Mouse (Mus musculus) lung, postnatal 4 days (tissue): ENCODE measurements around the gene Pxt1.
"Not testable (repeated sequence)": the region's sequence is repeated elsewhere in the genome, so short reads cannot be mapped to it uniquely, and the experiment has no call there.

Experiments used
- DNase-seq, 2 experiments: peaks; one replicate each; pipeline ENCODE4 v3.0.0; 2021

Gene Pxt1

GRCm38 (mm10) chr17:28943740-28944139 lies at the start of gene Pxt1:
Gene Pxt1, minus strand, starts transcription at chr17:28943840.
- DNase-seq, result no peak

DNA sequence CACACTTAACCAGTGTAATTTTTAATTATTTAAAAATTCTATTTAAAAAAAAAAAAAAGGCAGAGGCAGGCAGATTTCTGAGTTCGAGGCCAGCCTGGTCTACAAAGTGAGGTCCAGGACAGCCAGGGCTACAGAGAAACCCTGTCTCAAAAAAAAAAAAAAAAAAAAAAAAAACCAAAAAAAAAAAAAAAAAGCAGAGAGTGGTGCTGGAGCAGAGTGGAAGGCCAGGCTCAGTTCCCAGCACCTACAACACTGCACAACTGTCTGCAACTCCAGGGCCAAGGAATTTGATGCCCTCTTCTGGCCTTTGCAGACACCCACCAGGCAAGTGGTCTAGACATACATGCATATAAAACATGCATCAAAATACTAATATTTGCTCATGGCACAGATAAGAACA lies 49.4 kb upstream of the Pxt1 start:
- DNase-seq, result not testable (repeated sequence)

GRCm38 (mm10) chr17:28992105-28992504 lies 48.5 kb upstream of the Pxt1 start:
- DNase-seq, result peak; percentile 41 to 53

DNA sequence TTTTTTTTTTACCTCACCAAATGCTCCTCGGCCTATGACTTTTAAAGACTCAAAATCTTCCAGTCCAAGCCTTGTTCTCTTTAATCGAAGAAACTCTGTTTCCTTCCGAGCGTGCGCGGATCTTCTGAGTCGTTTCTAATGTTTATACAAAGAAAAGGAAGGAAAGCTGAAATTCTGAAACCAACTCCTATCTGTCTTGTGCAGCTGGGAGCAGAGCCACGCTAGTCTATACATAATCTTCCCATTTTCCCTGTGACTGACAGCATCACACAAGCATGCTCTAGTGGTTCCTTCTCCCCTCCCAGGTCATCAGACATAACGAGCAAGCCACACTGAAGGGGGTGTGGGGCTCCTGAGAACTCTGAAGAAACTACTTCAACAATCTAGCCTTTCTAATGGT lies 47.6 kb upstream of the Pxt1 start:
- DNase-seq, result no peak

DNA sequence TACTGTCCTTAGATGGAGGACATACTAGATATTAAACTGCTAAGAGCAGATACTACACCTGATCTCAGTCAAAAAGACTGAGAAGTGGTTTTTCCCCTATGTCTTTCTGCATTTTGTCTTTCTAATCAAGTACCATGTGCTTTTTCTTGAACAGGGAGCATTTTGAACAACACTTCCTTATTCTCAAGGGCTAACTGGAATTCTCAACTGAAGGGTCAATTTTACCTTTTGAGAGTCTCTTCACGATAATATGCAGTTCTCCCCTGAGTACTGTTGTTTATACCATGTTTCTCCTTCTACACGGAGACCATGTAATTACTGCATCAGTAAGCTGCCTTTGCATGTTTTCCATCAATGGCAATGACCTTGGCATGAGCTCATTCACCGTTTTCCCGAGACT lies 46.4 kb upstream of the Pxt1 start:
- DNase-seq, result no peak

DNA sequence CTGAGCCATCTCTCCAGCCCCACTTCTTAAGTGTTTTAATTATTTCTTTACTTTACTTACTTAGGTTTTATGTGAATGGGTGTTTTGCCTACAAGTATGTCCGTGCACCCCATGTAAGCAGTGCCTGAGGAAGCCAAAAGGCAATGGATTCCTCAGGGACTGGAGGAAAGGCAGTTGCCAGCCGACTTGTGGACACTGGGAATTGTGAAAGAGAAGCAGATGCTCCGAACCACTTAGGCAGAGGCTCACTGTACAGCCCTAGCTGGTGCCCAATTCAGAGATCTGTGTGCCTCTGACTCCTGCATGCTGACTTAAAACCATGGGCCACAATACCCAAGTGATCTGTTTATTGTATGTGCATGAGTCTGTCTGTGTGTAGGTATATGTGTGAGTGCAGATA lies 45.4 kb upstream of the Pxt1 start:
- no peak for DNase-seq

GRCm38 (mm10) chr17:28988291-28988690 lies 44.7 kb upstream of the Pxt1 start:
- no peak for DNase-seq

- DNase-seq, result peak; percentile 41 to 59
Observed at GRCm38 (mm10) chr17:28987713-28988112, 44.1 kb upstream of the Pxt1 start.

DNA sequence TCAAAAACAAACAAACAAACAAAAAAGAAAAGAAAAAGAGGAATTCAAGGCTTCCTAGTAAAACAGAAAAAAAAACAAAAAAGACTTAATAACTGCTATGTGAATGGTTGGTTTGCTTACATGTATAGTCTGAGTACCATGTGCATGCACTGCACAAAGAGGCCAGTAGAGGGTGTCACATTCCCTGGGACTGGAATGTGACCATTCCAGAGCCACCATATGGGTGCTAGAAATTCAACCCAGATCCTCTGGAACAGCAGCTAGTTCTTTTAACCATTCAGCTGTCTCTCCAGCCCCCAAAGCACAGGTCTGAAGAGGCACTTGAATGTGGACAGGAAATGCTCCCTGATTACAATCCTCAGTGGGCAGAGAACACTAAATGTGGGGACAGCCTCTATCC lies 43.2 kb upstream of the Pxt1 start:
- DNase-seq, result peak in 1 of 2 experiments; percentile 29

GRCm38 (mm10) chr17:28984724-28985420 lies 41.2 kb upstream of the Pxt1 start:
- DNase-seq, result no peak

- DNase-seq, result no peak
Observed at GRCm38 (mm10) chr17:28982591-28982990, 39.0 kb upstream of the Pxt1 start.

DNA sequence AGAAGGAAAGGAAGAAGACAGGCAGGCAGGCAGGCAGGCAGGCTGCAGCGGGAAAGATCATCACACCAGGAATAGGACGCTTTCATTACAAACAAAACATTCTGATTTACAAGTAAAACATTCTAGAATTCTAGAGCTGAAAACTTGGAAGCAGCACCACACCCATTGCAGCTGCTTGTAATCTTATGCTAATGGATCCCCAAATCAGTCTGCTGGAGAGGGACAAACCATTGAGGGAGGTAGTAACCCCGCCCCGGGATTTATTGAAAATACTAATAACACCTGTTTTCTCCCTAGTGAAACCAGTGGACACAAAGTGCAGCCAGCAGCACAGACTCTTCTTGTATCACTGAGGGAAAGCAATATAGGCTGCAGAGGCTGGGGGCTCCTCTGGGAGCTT lies 37.4 kb upstream of the Pxt1 start:
- no peak for DNase-seq

DNA sequence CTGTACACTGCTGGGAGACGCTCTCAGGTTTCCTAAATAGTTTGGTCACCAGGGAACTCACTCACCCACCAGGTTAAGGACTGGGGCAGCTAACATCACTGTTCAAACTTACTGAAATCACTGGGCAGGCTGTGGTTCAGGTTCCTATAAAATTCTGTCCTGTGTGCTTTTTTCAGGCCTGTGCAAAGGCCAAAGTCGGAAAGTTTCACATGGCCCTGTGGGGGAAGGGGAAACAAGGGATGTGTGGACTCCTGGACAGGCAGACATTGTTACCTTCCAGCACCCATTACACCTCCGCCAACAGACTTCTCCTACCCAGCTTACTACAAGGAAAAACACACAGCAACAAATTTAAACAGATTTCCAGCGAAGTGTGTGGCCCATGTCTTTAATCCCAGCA lies 35.5 kb upstream of the Pxt1 start:
- DNase-seq, result no peak

DNA sequence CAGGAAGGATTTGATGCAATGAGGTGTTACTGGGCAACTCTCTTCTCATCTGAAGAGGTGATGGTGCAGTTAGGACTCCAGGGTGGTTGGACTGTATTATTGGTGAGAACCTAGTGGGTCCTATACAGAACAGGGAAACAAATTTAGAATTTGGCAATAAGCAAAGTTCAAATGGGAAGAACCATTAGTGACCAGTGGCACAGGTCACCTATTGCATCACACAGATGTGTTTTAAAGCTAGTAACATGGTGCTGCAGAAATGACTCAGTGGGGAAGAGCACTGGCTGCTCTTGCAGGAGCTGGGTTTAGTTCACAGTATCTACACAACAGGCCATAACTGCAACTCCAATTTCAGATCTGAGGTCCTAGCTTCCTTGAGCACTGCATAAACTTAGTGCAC lies 26.5 kb upstream of the Pxt1 start:
- DNase-seq, result no peak

GRCm38 (mm10) chr17:28967021-28967610 lies 23.5 kb upstream of the Pxt1 start:
- peak; percentile 16 to 52 for DNase-seq

DNA sequence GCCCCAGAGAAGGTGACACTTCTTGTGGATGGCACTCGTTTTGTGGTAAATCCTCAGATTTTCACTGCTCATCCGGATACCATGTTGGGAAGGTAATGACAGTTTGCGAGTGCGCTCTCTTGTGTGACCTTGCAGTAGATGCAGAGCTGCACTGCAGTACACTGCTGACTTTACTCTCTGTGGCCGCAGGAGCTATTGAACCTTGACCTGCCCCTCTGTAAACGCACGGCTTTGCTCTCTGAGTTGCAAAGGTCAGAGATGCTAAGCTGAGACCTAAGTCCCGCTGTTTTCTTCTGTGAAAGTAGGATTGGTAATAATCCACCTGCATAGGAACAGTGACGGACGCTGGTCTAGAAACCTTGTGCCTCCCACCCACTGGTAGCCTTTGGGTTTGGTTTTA lies 18.0 kb upstream of the Pxt1 start:
- no peak for DNase-seq

DNA sequence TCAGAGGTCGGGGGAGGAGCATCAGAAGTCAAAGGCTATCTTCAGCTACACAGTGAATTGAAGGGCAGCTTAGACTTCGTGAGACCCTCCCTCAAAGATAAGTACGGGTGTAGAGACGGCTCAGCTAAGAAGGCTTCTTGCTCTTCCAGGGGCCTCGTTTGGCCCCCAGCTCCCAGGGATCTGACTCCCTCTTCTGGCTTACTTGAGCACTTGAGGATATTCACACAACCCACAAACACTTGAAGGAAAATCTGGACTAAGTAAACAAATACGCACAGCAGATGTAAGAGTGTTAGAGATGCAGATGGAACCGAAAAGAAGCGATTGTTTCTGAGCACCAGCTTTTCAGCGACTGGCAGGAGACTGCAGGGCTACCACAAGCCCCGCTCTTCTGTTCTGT lies 17.0 kb upstream of the Pxt1 start:
- DNase-seq, result no peak

DNA sequence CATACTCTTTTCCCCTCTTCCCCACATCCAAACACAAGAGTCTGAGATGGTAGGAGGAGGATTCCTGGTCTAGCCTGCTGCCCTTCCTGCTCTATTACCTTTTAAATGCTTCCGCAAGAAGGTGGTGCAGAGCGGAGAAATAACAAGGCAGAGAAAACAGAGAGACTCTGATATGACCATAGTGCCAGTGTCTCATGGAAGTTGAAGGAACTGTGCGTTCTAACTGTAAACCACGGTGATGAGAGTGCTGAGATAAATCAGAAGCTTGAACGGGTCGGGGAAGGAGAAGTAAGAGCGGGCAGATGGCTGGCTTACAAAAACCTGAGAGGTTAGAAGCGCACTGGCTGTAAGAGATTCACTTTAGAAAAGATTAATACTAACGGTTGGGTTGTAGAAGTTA lies 10.8 kb upstream of the Pxt1 start:
- DNase-seq, result no peak

- DNase-seq, result peak in 1 of 2 experiments; percentile 17
Observed at GRCm38 (mm10) chr17:28953251-28953650, 9.6 kb upstream of the Pxt1 start.

GRCm38 (mm10) chr17:28951831-28952799 lies 8.5 kb upstream of the Pxt1 start, which contains the start of gene Kctd20:
Gene Kctd20, plus strand, starts transcription at chr17:28951950.
- peak; percentile 95 to 96 for DNase-seq

- no peak for DNase-seq
Observed at GRCm38 (mm10) chr17:28950751-28951150, 7.1 kb upstream of the Pxt1 start.

DNA sequence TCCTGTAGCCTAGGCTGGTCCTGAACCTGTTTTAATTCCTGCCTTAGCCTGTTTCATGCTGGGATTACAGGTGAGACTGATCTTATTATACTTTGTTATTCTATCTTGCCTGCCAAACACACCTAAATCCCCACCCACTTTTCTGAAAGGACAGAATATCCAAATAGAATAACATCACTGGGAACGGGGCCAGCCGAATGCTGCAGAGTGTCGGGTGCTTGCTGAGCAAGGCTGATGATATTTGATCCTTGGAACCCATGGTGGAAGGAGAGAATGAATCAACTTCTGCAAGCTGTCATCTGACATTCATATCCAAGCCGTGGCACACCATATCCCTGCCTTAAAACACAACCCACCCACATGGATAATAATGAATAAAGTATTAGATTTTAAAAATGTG lies 5.0 kb upstream of the Pxt1 start:
- no peak for DNase-seq
